Comparison of ENCODE assay signal across 12 mouse cellular contexts in the genomic region with DNA sequence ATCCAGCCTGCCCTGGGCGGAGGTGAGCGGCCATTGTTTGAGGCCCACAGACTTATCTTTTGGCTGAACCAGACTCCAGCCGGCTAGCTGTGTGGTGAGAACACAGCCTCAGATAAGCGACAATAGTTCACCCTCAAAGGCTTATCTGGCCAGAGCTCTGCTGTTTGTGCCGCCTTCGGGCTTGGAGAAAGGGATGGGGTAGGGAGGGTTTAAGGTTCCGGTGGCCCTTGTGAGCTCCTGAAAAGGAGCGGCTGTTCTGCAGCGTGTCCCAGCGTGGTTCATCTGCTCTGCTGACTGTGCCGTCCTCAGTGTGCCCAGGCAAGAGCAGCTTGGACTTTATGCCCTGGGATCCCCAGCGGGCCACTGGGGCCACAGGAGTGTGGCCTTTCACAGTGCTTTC. TPM values are rescaled to one million over a fixed set of nuclear protein-coding genes. Genes with fewer than 3 reads are reported as not detected.
DNase-seq lines count a peak whose midpoint lies in the region; ATAC-seq and TF ChIP-seq lines count a peak whose summit lies in the region.
"Had no signal": no experiment of that assay in that cellular context is flagged by ENCODE, and none has a peak within 500 bp of the region (broad histone marks: within the 10 kb centered on the region; RNA-seq: fewer than 3 reads in every experiment).

No protein-coding gene starts in this region.

- peak; percentile 88 to 97 for TF ChIP-seq EP300 in MEL (IDR thresholded peaks at IDR 0.05; ENCODE audit: low read depth in 1 of 2, low read length in 2 of 2)

- no peak for TF ChIP-seq RAD21 in MEL (IDR thresholded peaks at IDR 0.05; ENCODE audit: low read depth, low read length)

- 91% methylated on average over 12 of the region's 12 CpGs for WGBS in hindbrain, embryonic 10.5 days
- WGBS in hindbrain, embryonic 12.5 days, result 87% methylated on average over 12 of the region's 12 CpGs
- 20% methylated on average over 12 of the region's 12 CpGs for WGBS in heart, embryonic 13.5 days
- 8% methylated on average over 12 of the region's 12 CpGs for WGBS in liver, embryonic 13.5 days (ENCODE audit: insufficient replicate concordance)

- H3K9me3 ChIP-seq in hindbrain, embryonic 10.5 days, result no peaks in the 10 kb centered on the region
- H3K9me3 ChIP-seq in hindbrain, embryonic 12.5 days (replicated peaks), result no peaks in the 10 kb centered on the region
- H3K9me3 ChIP-seq in MEL (replicated peaks; ENCODE audit: insufficient read depth, low read length), result no peaks in the 10 kb centered on the region
- H3K9me3 ChIP-seq in heart, embryonic 13.5 days, result no peaks in the 10 kb centered on the region
- H3K9me3 ChIP-seq in liver, embryonic 13.5 days (replicated peaks), result no peaks in the 10 kb centered on the region
- H3K9me3 ChIP-seq: hindbrain, embryonic 13.5 days; neural tube, embryonic 12.5 days had no signal

- no peak overlapping the region for H3K4me3 ChIP-seq in hindbrain, embryonic 10.5 days
- no peak overlapping the region for H3K4me3 ChIP-seq in hindbrain, embryonic 12.5 days
- peak overlapping the region; percentile 7 to 33; a peak in 3 of 4 replicates for H3K4me3 ChIP-seq in MEL (ENCODE audit: control insufficient read depth in 1 of 2, insufficient read depth in 1 of 2, low read depth in 2 of 2, low read length in 2 of 2)
- peak overlapping the region; percentile 21 for H3K4me3 ChIP-seq in heart, embryonic 13.5 days
- peak overlapping the region; percentile 35 for H3K4me3 ChIP-seq in liver, embryonic 13.5 days (replicated peaks)
- H3K4me3 ChIP-seq: hindbrain, embryonic 13.5 days; neural tube, embryonic 12.5 days had no signal

- peak in 1 of 2 experiments; percentile 70; a peak in 2 of 4 replicates for TF ChIP-seq POLR2A in MEL (IDR thresholded peaks at IDR 0.05; ENCODE audit: control insufficient read depth in 1 of 2, insufficient read depth in 1 of 2, low read depth in 1 of 2, low read length in 2 of 2, poor library complexity in 1 of 2)

- no peaks in the 10 kb centered on the region for H3K27me3 ChIP-seq in hindbrain, embryonic 10.5 days (ENCODE audit: insufficient read depth, poor library complexity, severe bottlenecking)
- H3K27me3 ChIP-seq in hindbrain, embryonic 12.5 days, result no peaks in the 10 kb centered on the region
- no peaks in the 10 kb centered on the region for H3K27me3 ChIP-seq in MEL (ENCODE audit: control insufficient read depth in 1 of 2, insufficient read depth in 2 of 2, low read length in 2 of 2)
- no peaks in the 10 kb centered on the region for H3K27me3 ChIP-seq in heart, embryonic 13.5 days (replicated peaks)
- H3K27me3 ChIP-seq in liver, embryonic 13.5 days, result no peaks in the 10 kb centered on the region
- H3K27me3 ChIP-seq: hindbrain, embryonic 13.5 days; neural tube, embryonic 12.5 days had no signal

- no peak for DNase-seq in hindbrain, embryonic 10.5 days (ENCODE audit: low spot score)
- peak; percentile 91 for DNase-seq in MEL (ENCODE audit: low read depth, low spot score)
- DNase-seq in liver, embryonic 13.5 days, result peak; percentile 76
- no peak for DNase-seq in left cerebral cortex, adult 18-20 months (ENCODE audit: low spot score in 2 of 2)
- no peak for DNase-seq in spleen, postnatal 14 days (ENCODE audit: low spot score in 2 of 2)
- DNase-seq in ovary, postnatal 36 days (ENCODE audit: low spot score), result no peak
- DNase-seq: lung, postnatal 36 days; thymus, postnatal 25 days had no signal

- H3K4me2 ChIP-seq in hindbrain, embryonic 12.5 days (replicated peaks), result no peak overlapping the region
- peak overlapping the region; percentile 63 for H3K4me2 ChIP-seq in heart, embryonic 13.5 days
- H3K4me2 ChIP-seq in liver, embryonic 13.5 days, result peak overlapping the region; percentile 66
- H3K4me2 ChIP-seq: hindbrain, embryonic 13.5 days; neural tube, embryonic 12.5 days had no signal

- H3K79me2 ChIP-seq in MEL (ENCODE audit: control insufficient read depth, insufficient read depth, low read length, poor library complexity), result peaks cover 16% of the 10 kb centered on the region

- peak overlapping the region; percentile 56 for H3K27ac ChIP-seq in hindbrain, embryonic 10.5 days
- no peak overlapping the region for H3K27ac ChIP-seq in hindbrain, embryonic 12.5 days
- peak overlapping the region; percentile 98 for H3K27ac ChIP-seq in MEL (ENCODE audit: control insufficient read depth, low read depth, low read length)
- peak overlapping the region; percentile 95 for H3K27ac ChIP-seq in heart, embryonic 13.5 days (replicated peaks)
- H3K27ac ChIP-seq in liver, embryonic 13.5 days, result peak overlapping the region; percentile 98
- H3K27ac ChIP-seq: hindbrain, embryonic 13.5 days; neural tube, embryonic 12.5 days had no signal

- H3K4me1 ChIP-seq in hindbrain, embryonic 10.5 days (replicated peaks), result peaks cover 32% of the 10 kb centered on the region
- H3K4me1 ChIP-seq in hindbrain, embryonic 12.5 days, result peaks cover 15% of the 10 kb centered on the region
- peaks cover 31 to 44% of the 10 kb centered on the region in 2 experiments for H3K4me1 ChIP-seq in MEL (ENCODE audit: control insufficient read depth in 1 of 2, insufficient read depth in 2 of 2, low read length in 2 of 2)
- peaks cover 98% of the 10 kb centered on the region for H3K4me1 ChIP-seq in heart, embryonic 13.5 days
- H3K4me1 ChIP-seq in liver, embryonic 13.5 days (replicated peaks), result peaks cover 100% of the 10 kb centered on the region

- no peak for TF ChIP-seq CTCF in MEL (IDR thresholded peaks at IDR 0.05 in 2 of 3, conservative IDR thresholded peaks at IDR 0.05 in 1 of 3; ENCODE audit: control insufficient read depth in 1 of 3, insufficient read depth in 1 of 3, low read depth in 2 of 3, low read length in 3 of 3, poor library complexity in 1 of 3, severe bottlenecking in 1 of 3)

- no peak for ATAC-seq in hindbrain, embryonic 12.5 days (ENCODE audit: low FRiP score)
- ATAC-seq in heart, embryonic 13.5 days (ENCODE audit: extremely low read depth, insufficient number of reproducible peaks, low FRiP score, low TSS enrichment), result peak; percentile 49; the same call in 1 of the 2 replicates
- ATAC-seq in liver, embryonic 13.5 days (ENCODE audit: low read depth), result peak; percentile 78

- H3K36me3 ChIP-seq in hindbrain, embryonic 10.5 days, result peaks cover 98% of the 10 kb centered on the region
- peaks cover 77% of the 10 kb centered on the region for H3K36me3 ChIP-seq in hindbrain, embryonic 12.5 days
- H3K36me3 ChIP-seq in MEL (ENCODE audit: control insufficient read depth in 1 of 2, insufficient read depth in 2 of 2, low read length in 2 of 2), result peaks cover 16 to 42% of the 10 kb centered on the region in 2 experiments
- H3K36me3 ChIP-seq in heart, embryonic 13.5 days, result peaks cover 77% of the 10 kb centered on the region
- H3K36me3 ChIP-seq in liver, embryonic 13.5 days, result peaks cover 84% of the 10 kb centered on the region

- no peak overlapping the region for H3K9ac ChIP-seq in hindbrain, embryonic 12.5 days
- H3K9ac ChIP-seq in MEL (ENCODE audit: control insufficient read depth, low read depth, low read length, poor library complexity, severe bottlenecking), result peak overlapping the region; percentile 73
- peak overlapping the region; percentile 63 for H3K9ac ChIP-seq in heart, embryonic 13.5 days
- peak overlapping the region; percentile 95 for H3K9ac ChIP-seq in liver, embryonic 13.5 days
- H3K9ac ChIP-seq: hindbrain, embryonic 13.5 days; neural tube, embryonic 12.5 days had no signal

RNA-seq across cellular contexts. Expression of a gene that starts 8.0 kb away (rescaled TPM):
- polyA plus RNA-seq in hindbrain, embryonic 10.5 days (2016; fragmentation: Nextera tagmentation; extraction: Ambion mirVana), result 87.8 and 103 TPM in 2 replicates
- polyA plus RNA-seq in hindbrain, embryonic 12.5 days (2016; fragmentation: Nextera tagmentation; extraction: Ambion mirVana), result 90.8 and 92.7 TPM in 2 replicates
- total RNA-seq in MEL (2012; rRNA removed), result 57.8 and 65.9 TPM in 2 replicates
- 100 to 1,000 TPM in 1 of 2 experiments, not detected in 1; 105 TPM for polyA plus RNA-seq in MEL (2012; ENCODE audit: insufficient read depth in 1 of 2, insufficient read length in 2 of 2, low read depth in 1 of 2, low replicate concordance in 2 of 2, missing spikeins in 1 of 2)
- polyA plus RNA-seq in heart, embryonic 13.5 days (2015; fragmentation: Nextera tagmentation; extraction: Ambion mirVana), result 70.0 and 72.4 TPM in 2 replicates
- 68.8 and 72.6 TPM in 2 replicates for polyA plus RNA-seq in liver, embryonic 13.5 days (2015; fragmentation: Nextera tagmentation; extraction: Ambion mirVana)
- 10 to 100 TPM; 36.8 to 39.0 TPM for total RNA-seq in left cerebral cortex, adult 18-20 months (2021)

RNA-seq across cellular contexts. Expression of a gene that starts 21.8 kb away (rescaled TPM):
- polyA plus RNA-seq in hindbrain, embryonic 10.5 days (2016; fragmentation: Nextera tagmentation; extraction: Ambion mirVana), result 0.29 and 0.37 TPM in 2 replicates
- polyA plus RNA-seq in hindbrain, embryonic 12.5 days (2016; fragmentation: Nextera tagmentation; extraction: Ambion mirVana), result 0.48 and 0.61 TPM in 2 replicates
- total RNA-seq in MEL (2012; rRNA removed), result 2.0 and 2.6 TPM in 2 replicates
- 1 to 10 TPM in 1 of 2 experiments, not detected in 1; 4.5 TPM for polyA plus RNA-seq in MEL (2012; ENCODE audit: insufficient read depth in 1 of 2, insufficient read length in 2 of 2, low read depth in 1 of 2, low replicate concordance in 2 of 2, missing spikeins in 1 of 2)
- polyA plus RNA-seq in heart, embryonic 13.5 days (2015; fragmentation: Nextera tagmentation; extraction: Ambion mirVana), result 0.45 and 0.60 TPM in 2 replicates
- polyA plus RNA-seq in liver, embryonic 13.5 days (2015; fragmentation: Nextera tagmentation; extraction: Ambion mirVana), result 0.14 and 0.16 TPM in 2 replicates
- total RNA-seq in left cerebral cortex, adult 18-20 months (2021), result 1 to 10 TPM; 4.2 to 4.8 TPM

RNA-seq across cellular contexts. Expression of a gene that starts 43.0 kb away (rescaled TPM):
- polyA plus RNA-seq in hindbrain, embryonic 10.5 days (2016; fragmentation: Nextera tagmentation; extraction: Ambion mirVana), result 10.3 and 14.9 TPM in 2 replicates
- polyA plus RNA-seq in hindbrain, embryonic 12.5 days (2016; fragmentation: Nextera tagmentation; extraction: Ambion mirVana), result 14.7 and 15.4 TPM in 2 replicates
- total RNA-seq in MEL (2012; rRNA removed), result 7.9 and 10.6 TPM in 2 replicates
- 10 to 100 TPM in 1 of 2 experiments, not detected in 1; 21.7 TPM for polyA plus RNA-seq in MEL (2012; ENCODE audit: insufficient read depth in 1 of 2, insufficient read length in 2 of 2, low read depth in 1 of 2, low replicate concordance in 2 of 2, missing spikeins in 1 of 2)
- 6.5 and 7.1 TPM in 2 replicates for polyA plus RNA-seq in heart, embryonic 13.5 days (2015; fragmentation: Nextera tagmentation; extraction: Ambion mirVana)
- 4.1 and 4.8 TPM in 2 replicates for polyA plus RNA-seq in liver, embryonic 13.5 days (2015; fragmentation: Nextera tagmentation; extraction: Ambion mirVana)
- total RNA-seq in left cerebral cortex, adult 18-20 months (2021), result 10 to 100 TPM; 31.5 to 33.9 TPM

RNA-seq across cellular contexts. Expression of a gene that starts 48.8 kb away (rescaled TPM):
- 37.8 and 53.8 TPM in 2 replicates for polyA plus RNA-seq in hindbrain, embryonic 10.5 days (2016; fragmentation: Nextera tagmentation; extraction: Ambion mirVana)
- 66.3 and 72.2 TPM in 2 replicates for polyA plus RNA-seq in hindbrain, embryonic 12.5 days (2016; fragmentation: Nextera tagmentation; extraction: Ambion mirVana)
- total RNA-seq in MEL (2012; rRNA removed), result 10.4 and 14.7 TPM in 2 replicates
- 10 to 100 TPM in 1 of 2 experiments, not detected in 1; 15.6 TPM for polyA plus RNA-seq in MEL (2012; ENCODE audit: insufficient read depth in 1 of 2, insufficient read length in 2 of 2, low read depth in 1 of 2, low replicate concordance in 2 of 2, missing spikeins in 1 of 2)
- 20.7 and 21.2 TPM in 2 replicates for polyA plus RNA-seq in heart, embryonic 13.5 days (2015; fragmentation: Nextera tagmentation; extraction: Ambion mirVana)
- 3.5 and 4.9 TPM in 2 replicates for polyA plus RNA-seq in liver, embryonic 13.5 days (2015; fragmentation: Nextera tagmentation; extraction: Ambion mirVana)
- total RNA-seq in left cerebral cortex, adult 18-20 months (2021), result 100 to 1,000 TPM; 152 to 158 TPM

RNA-seq across cellular contexts. Expression of a gene that starts 50.3 kb away (rescaled TPM):
- polyA plus RNA-seq in hindbrain, embryonic 10.5 days (2016; fragmentation: Nextera tagmentation; extraction: Ambion mirVana), result 125 and 129 TPM in 2 replicates
- 91.5 and 95.8 TPM in 2 replicates for polyA plus RNA-seq in hindbrain, embryonic 12.5 days (2016; fragmentation: Nextera tagmentation; extraction: Ambion mirVana)
- total RNA-seq in MEL (2012; rRNA removed), result 37.7 and 39.4 TPM in 2 replicates
- polyA plus RNA-seq in MEL (2012; ENCODE audit: insufficient read depth in 1 of 2, insufficient read length in 2 of 2, low read depth in 1 of 2, low replicate concordance in 2 of 2, missing spikeins in 1 of 2), result 100 to 1,000 TPM in 1 of 2 experiments, not detected in 1; 132 TPM
- polyA plus RNA-seq in heart, embryonic 13.5 days (2015; fragmentation: Nextera tagmentation; extraction: Ambion mirVana), result 46.9 and 48.1 TPM in 2 replicates
- 26.3 and 29.9 TPM in 2 replicates for polyA plus RNA-seq in liver, embryonic 13.5 days (2015; fragmentation: Nextera tagmentation; extraction: Ambion mirVana)
- total RNA-seq in left cerebral cortex, adult 18-20 months (2021), result 10 to 100 TPM; 62.4 to 74.5 TPM

Comparison
In these comparisons a context has a peak if more than half of its experiments do, and no peak if none do; other contexts are left out.
1. DNase-seq: peak in MEL (single experiment) and liver, embryonic 13.5 days (single experiment); none in hindbrain, embryonic 10.5 days (single experiment), left cerebral cortex, adult 18-20 months (0 of 2), spleen, postnatal 14 days (0 of 2) and ovary, postnatal 36 days (single experiment).
2. H3K4me3 ChIP-seq: peak in MEL (2 of 2), heart, embryonic 13.5 days (single experiment) and liver, embryonic 13.5 days (single experiment); none in hindbrain, embryonic 10.5 days (single experiment) and hindbrain, embryonic 12.5 days (single experiment).